Mouse (Mus musculus): ENCODE results near the gene Trp53tg5.

Gene Trp53tg5

GRCm38 (mm10) chr2:164448140-164448539 lies 25.4 kb downstream of the Trp53tg5 start:
- no peak for DNase-seq

- DNase-seq: no peak
Measured at GRCm38 (mm10) chr2:164446086-164446469, 27.4 kb downstream of the Trp53tg5 start.

- DNase-seq: no peak
Measured at GRCm38 (mm10) chr2:164445399-164446085, 28.0 kb downstream of the Trp53tg5 start.

GRCm38 (mm10) chr2:164444701-164445100 lies 28.8 kb downstream of the Trp53tg5 start:
- DNase-seq: no peak

- DNase-seq: no peak
Measured at GRCm38 (mm10) chr2:164443460-164444000, 30.0 kb downstream of the Trp53tg5 start, which contains the start of gene Sdc4. Gene Sdc4 (minus strand): TSS chr2:164443887.

- DNase-seq: peak; percentile 48 to 67
Measured at GRCm38 (mm10) chr2:164443051-164443437, 30.5 kb downstream of the Trp53tg5 start.

- no peak for DNase-seq
Measured at GRCm38 (mm10) chr2:164442315-164443050, 31.0 kb downstream of the Trp53tg5 start.

- no peak for DNase-seq
Measured at GRCm38 (mm10) chr2:164441731-164442130, 31.8 kb downstream of the Trp53tg5 start.

- DNase-seq: no peak
Measured at GRCm38 (mm10) chr2:164441155-164441554, 32.4 kb downstream of the Trp53tg5 start.

- DNase-seq: no peak
Measured at GRCm38 (mm10) chr2:164440314-164440713, 33.2 kb downstream of the Trp53tg5 start.

- peak in 1 of 2 experiments; percentile 20 for DNase-seq
Measured at GRCm38 (mm10) chr2:164439001-164439421, 34.5 kb downstream of the Trp53tg5 start.

GRCm38 (mm10) chr2:164438257-164438656 lies 35.3 kb downstream of the Trp53tg5 start:
- no peak for DNase-seq

- DNase-seq: no peak
Measured at GRCm38 (mm10) chr2:164437710-164438109, 35.8 kb downstream of the Trp53tg5 start.

GRCm38 (mm10) chr2:164436961-164437360 lies 36.6 kb downstream of the Trp53tg5 start:
- no peak for DNase-seq

GRCm38 (mm10) chr2:164436215-164436913 lies 37.2 kb downstream of the Trp53tg5 start:
- no peak for DNase-seq

- no peak for DNase-seq
Measured at GRCm38 (mm10) chr2:164435216-164436090, 38.1 kb downstream of the Trp53tg5 start.

- no peak for DNase-seq
Measured at GRCm38 (mm10) chr2:164434681-164435080, 38.8 kb downstream of the Trp53tg5 start.

- DNase-seq: no peak
Measured at GRCm38 (mm10) chr2:164433278-164433895, 40.1 kb downstream of the Trp53tg5 start.

- no peak for DNase-seq
Measured at GRCm38 (mm10) chr2:164432541-164433191, 40.9 kb downstream of the Trp53tg5 start.

- no peak for DNase-seq
Measured at GRCm38 (mm10) chr2:164431676-164432465, 41.7 kb downstream of the Trp53tg5 start.

Data from cerebellum, postnatal 25 days (tissue).